Mouse (Mus musculus): ENCODE measurements around the gene Eif4h. TPM values are rescaled to one million over a fixed set of nuclear protein-coding genes. Genes with fewer than 3 reads are reported as not detected.
A peak's percentile ranks its signal among the peaks of the same experiment; 100 is the strongest.

The Eif4h gene
- polyA plus RNA-seq, 1 experiment from 2014 or later = 502 TPM

GRCm38 (mm10) chr5:134644121-134644520 lies 4.8 kb upstream of the Eif4h start:
- peaks cover 7% of the 10 kb centered on the region; the same call in 1 of the 2 replicates for H3K4me1 ChIP-seq (replicated peaks)
- no peaks in the 10 kb centered on the region for H3K36me3 ChIP-seq
- H3K27ac ChIP-seq = no peak overlapping the region
- whole genome bisulfite sequencing = 83% methylated on average over 1 of the region's 1 CpGs
- no peak for DNase-seq (ENCODE audit: low spot score)
- H3K27me3 ChIP-seq (ENCODE audit: insufficient read depth, poor library complexity, severe bottlenecking) = no peaks in the 10 kb centered on the region
- no peak overlapping the region for H3K4me3 ChIP-seq
- H3K9me3 ChIP-seq = no peaks in the 10 kb centered on the region

GRCm38 (mm10) chr5:134640371-134640770 lies 1.1 kb upstream of the Eif4h start:
- no peak overlapping the region for H3K27ac ChIP-seq
- no peak for DNase-seq (ENCODE audit: low spot score)
- no peaks in the 10 kb centered on the region for H3K27me3 ChIP-seq (ENCODE audit: insufficient read depth, poor library complexity, severe bottlenecking)
- 92% methylated on average over 3 of the region's 3 CpGs for WGBS
- H3K9me3 ChIP-seq = no peaks in the 10 kb centered on the region
- peaks cover 23% of the 10 kb centered on the region for H3K36me3 ChIP-seq
- peaks cover 18% of the 10 kb centered on the region for H3K4me1 ChIP-seq (replicated peaks)
- no peak overlapping the region for H3K4me3 ChIP-seq

- WGBS = under 1% methylated on average over 85 of the region's 85 CpGs
- peaks cover 18% of the 10 kb centered on the region for H3K4me1 ChIP-seq (replicated peaks)
- H3K4me3 ChIP-seq = peak overlapping the region; percentile 85
- H3K27me3 ChIP-seq (ENCODE audit: insufficient read depth, poor library complexity, severe bottlenecking) = no peaks in the 10 kb centered on the region
- H3K36me3 ChIP-seq = peaks cover 40% of the 10 kb centered on the region
- no peaks in the 10 kb centered on the region for H3K9me3 ChIP-seq
- no peak for DNase-seq (ENCODE audit: low spot score)
- H3K27ac ChIP-seq = peak overlapping the region; percentile 98
Measured at GRCm38 (mm10) chr5:134638461-134639268, 625 bp downstream of the Eif4h start.

GRCm38 (mm10) chr5:134637820-134638367 lies 1.4 kb downstream of the Eif4h start:
- Histone ChIP-seq H3K9me3 (no peaks in the 10 kb centered on the region), H3K36me3 (peaks cover 48% of the 10 kb centered on the region), H3K27me3 (ENCODE audit: insufficient read depth, poor library complexity, severe bottlenecking) (no peaks in the 10 kb centered on the region), H3K27ac (peak overlapping the region; percentile 98), H3K4me3 (peak overlapping the region; percentile 85), H3K4me1 (replicated peaks) (peaks cover 18% of the 10 kb centered on the region)
- WGBS = 41% methylated on average over 5 of the region's 5 CpGs
- DNase-seq (ENCODE audit: low spot score) = no peak

GRCm38 (mm10) chr5:134632841-134633240 lies 6.4 kb downstream of the Eif4h start:
- H3K36me3 ChIP-seq = peaks cover 98% of the 10 kb centered on the region
- H3K4me1 ChIP-seq (replicated peaks) = peaks cover 7% of the 10 kb centered on the region
- H3K9me3 ChIP-seq = no peaks in the 10 kb centered on the region
- H3K27me3 ChIP-seq (ENCODE audit: insufficient read depth, poor library complexity, severe bottlenecking) = no peaks in the 10 kb centered on the region
- no peak for DNase-seq (ENCODE audit: low spot score)
- 65% methylated on average over 2 of the region's 2 CpGs for WGBS
- no peak overlapping the region for H3K4me3 ChIP-seq
- H3K27ac ChIP-seq = no peak overlapping the region

GRCm38 (mm10) chr5:134630835-134631234 lies 8.5 kb downstream of the Eif4h start:
- Histone ChIP-seq H3K27me3 (ENCODE audit: insufficient read depth, poor library complexity, severe bottlenecking) (no peaks in the 10 kb centered on the region), H3K9me3 (no peaks in the 10 kb centered on the region), H3K4me3 (no peak overlapping the region), H3K36me3 (peaks cover 99% of the 10 kb centered on the region), H3K4me1 (replicated peaks) (no peaks in the 10 kb centered on the region), H3K27ac (no peak overlapping the region)
- DNase-seq (ENCODE audit: low spot score) = no peak

- peaks cover 99% of the 10 kb centered on the region for H3K36me3 ChIP-seq
- H3K4me1 ChIP-seq (replicated peaks) = no peaks in the 10 kb centered on the region
- no peaks in the 10 kb centered on the region for H3K9me3 ChIP-seq
- no peak overlapping the region for H3K4me3 ChIP-seq
- WGBS = 84% methylated on average over 4 of the region's 4 CpGs
- DNase-seq (ENCODE audit: low spot score) = no peak
- no peak overlapping the region for H3K27ac ChIP-seq
- no peaks in the 10 kb centered on the region for H3K27me3 ChIP-seq (ENCODE audit: insufficient read depth, poor library complexity, severe bottlenecking)
Measured at GRCm38 (mm10) chr5:134629508-134629907, 9.8 kb downstream of the Eif4h start.

- DNase-seq (ENCODE audit: low spot score) = no peak
- H3K4me1 ChIP-seq (replicated peaks) = no peaks in the 10 kb centered on the region
- H3K36me3 ChIP-seq = peaks cover 100% of the 10 kb centered on the region
- no peak overlapping the region for H3K27ac ChIP-seq
- H3K4me3 ChIP-seq = no peak overlapping the region
- H3K9me3 ChIP-seq = no peaks in the 10 kb centered on the region
- 95% methylated on average over 2 of the region's 2 CpGs for WGBS
- H3K27me3 ChIP-seq (ENCODE audit: insufficient read depth, poor library complexity, severe bottlenecking) = no peaks in the 10 kb centered on the region
Measured at GRCm38 (mm10) chr5:134622069-134622468, 17.2 kb downstream of the Eif4h start.

GRCm38 (mm10) chr5:134621099-134621640 lies 18.1 kb downstream of the Eif4h start:
- peaks cover 100% of the 10 kb centered on the region for H3K36me3 ChIP-seq

GRCm38 (mm10) chr5:134620457-134620856 lies 18.8 kb downstream of the Eif4h start:
- 97% methylated on average over 9 of the region's 9 CpGs for WGBS
- Histone ChIP-seq H3K4me3 (no peak overlapping the region), H3K4me1 (replicated peaks) (no peaks in the 10 kb centered on the region), H3K36me3 (peaks cover 99% of the 10 kb centered on the region), H3K27ac (no peak overlapping the region), H3K9me3 (no peaks in the 10 kb centered on the region), H3K27me3 (ENCODE audit: insufficient read depth, poor library complexity, severe bottlenecking) (no peaks in the 10 kb centered on the region)
- DNase-seq (ENCODE audit: low spot score) = no peak

More at GRCm38 (mm10) chr5:134621099-134621640, 18.1 kb downstream of the Eif4h start:
- Histone ChIP-seq H3K4me1 (replicated peaks) (no peaks in the 10 kb centered on the region), H3K4me3 (no peak overlapping the region), H3K9me3 (no peaks in the 10 kb centered on the region), H3K27me3 (ENCODE audit: insufficient read depth, poor library complexity, severe bottlenecking) (no peaks in the 10 kb centered on the region), H3K27ac (no peak overlapping the region)
- no peak for DNase-seq (ENCODE audit: low spot score)
- 92% methylated on average over 16 of the region's 16 CpGs for whole genome bisulfite sequencing

- Histone ChIP-seq H3K4me3 (no peak overlapping the region), H3K36me3 (peaks cover 80% of the 10 kb centered on the region), H3K9me3 (no peaks in the 10 kb centered on the region), H3K4me1 (replicated peaks) (peaks cover 5% of the 10 kb centered on the region), H3K27ac (no peak overlapping the region), H3K27me3 (ENCODE audit: insufficient read depth, poor library complexity, severe bottlenecking) (no peaks in the 10 kb centered on the region)
- peak; percentile 42 for DNase-seq (ENCODE audit: low spot score)
- WGBS = 64% methylated on average over 3 of the region's 3 CpGs
Measured at GRCm38 (mm10) chr5:134617071-134617470, 22.2 kb downstream of the Eif4h start.

GRCm38 (mm10) chr5:134615780-134616179 lies 23.5 kb downstream of the Eif4h start:
- no peak overlapping the region for H3K4me3 ChIP-seq
- H3K9me3 ChIP-seq = no peaks in the 10 kb centered on the region
- H3K36me3 ChIP-seq = peaks cover 67% of the 10 kb centered on the region
- WGBS = 77% methylated on average over 4 of the region's 4 CpGs
- DNase-seq (ENCODE audit: low spot score) = no peak
- no peaks in the 10 kb centered on the region for H3K27me3 ChIP-seq (ENCODE audit: insufficient read depth, poor library complexity, severe bottlenecking)
- H3K4me1 ChIP-seq (replicated peaks) = peaks cover 12% of the 10 kb centered on the region
- H3K27ac ChIP-seq = no peak overlapping the region

- Histone ChIP-seq H3K36me3 (peaks cover 63% of the 10 kb centered on the region), H3K4me3 (no peak overlapping the region), H3K4me1 (replicated peaks) (peaks cover 12% of the 10 kb centered on the region), H3K27ac (no peak overlapping the region), H3K27me3 (ENCODE audit: insufficient read depth, poor library complexity, severe bottlenecking) (no peaks in the 10 kb centered on the region), H3K9me3 (no peaks in the 10 kb centered on the region)
- 88% methylated on average over 8 of the region's 8 CpGs for WGBS
- no peak for DNase-seq (ENCODE audit: low spot score)
Measured at GRCm38 (mm10) chr5:134615380-134615779, 23.9 kb downstream of the Eif4h start.
